Mouse (Mus musculus): ENCODE results near the gene Gpc6.
"Not testable (repeated sequence)": the region's sequence is repeated elsewhere in the genome, so short reads cannot be mapped to it uniquely, and the experiment has no call there.

The Gpc6 gene

GRCm38 (mm10) chr14:117384096-117384770 is 459.1 kb downstream of the Gpc6 start:
- DNase-seq: no peak

DNA sequence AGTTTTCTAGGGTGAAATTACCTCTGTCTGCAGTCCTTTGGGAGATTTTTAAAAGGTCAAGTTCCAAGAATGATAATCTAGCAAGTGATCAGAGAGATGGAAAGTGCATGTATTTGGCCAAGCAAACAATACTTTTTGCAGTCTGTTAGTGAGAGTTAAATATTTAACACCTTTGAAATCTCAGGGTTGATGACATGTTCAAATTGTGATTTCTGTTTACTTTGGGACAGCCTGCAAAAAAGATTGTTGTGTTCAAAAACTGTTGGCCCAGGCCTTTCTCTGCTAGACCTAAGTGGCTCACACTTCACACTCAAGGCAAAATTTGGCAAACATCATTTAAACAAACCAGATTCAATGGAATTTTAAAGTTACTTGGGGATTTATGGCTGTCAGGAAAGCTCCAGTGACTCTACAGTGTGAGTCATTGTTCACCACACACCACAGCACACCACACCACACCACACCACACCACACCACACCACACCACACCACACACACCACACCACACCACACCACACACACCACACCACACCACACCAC is 460.7 kb downstream of the Gpc6 start:
- DNase-seq: no peak

GRCm38 (mm10) chr14:117390794-117391320 is 465.7 kb downstream of the Gpc6 start:
- DNase-seq: no peak

DNA sequence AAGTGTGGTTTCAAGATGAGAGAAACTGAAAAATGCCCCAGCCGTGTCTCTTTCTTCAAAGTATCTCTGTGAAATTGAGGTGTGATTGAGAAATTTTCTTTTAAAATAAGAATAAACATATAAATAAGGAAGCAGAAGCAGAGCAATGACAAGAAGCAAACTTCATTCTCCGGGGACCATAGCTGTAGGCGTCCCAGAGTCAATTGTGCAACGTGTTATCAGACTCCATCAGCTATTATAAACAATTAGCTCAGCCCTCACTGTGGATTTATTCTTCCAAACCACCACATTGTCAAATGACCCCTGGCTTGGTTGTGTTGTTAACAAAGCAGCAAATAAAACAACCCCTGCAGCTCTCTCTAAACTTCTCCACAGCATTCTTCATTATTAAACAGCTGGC is 466.3 kb downstream of the Gpc6 start:
- no peak for DNase-seq

- no peak for DNase-seq
These were observed 472.1 kb downstream of the Gpc6 start for GRCm38 (mm10) chr14:117397165-117397564.

DNA sequence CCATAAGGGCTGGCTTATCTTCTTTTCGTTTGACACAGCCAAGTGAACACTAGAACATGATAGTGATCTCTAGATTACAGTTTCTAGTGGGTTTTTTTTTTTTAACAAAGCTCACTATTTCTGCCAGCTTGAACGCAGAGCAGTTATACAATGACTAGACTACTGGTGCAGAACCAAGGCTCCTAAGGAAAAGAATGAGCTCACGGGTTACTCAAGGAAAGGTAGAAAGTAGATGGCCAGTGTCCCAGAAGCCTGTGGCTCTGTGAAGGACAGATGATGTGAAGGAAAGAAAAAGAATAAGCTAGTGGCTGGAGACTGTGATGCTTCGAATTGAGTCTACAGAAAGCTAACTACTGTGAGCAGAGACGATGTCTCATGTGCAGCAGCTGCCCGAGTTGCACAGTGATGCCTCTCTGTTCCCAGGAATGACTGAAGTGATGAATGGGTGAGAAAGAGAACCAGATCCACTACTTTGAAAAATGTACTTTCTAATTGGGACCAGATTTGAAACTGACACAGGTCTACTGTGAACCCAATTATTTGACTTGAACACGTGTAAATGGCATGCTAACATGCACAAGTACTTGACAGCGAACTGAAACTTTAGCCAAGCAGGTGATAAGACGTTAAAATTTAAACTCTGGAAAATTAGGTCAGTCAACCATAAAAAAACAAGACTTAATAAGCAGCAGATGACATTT is 482.9 kb downstream of the Gpc6 start:
- no peak for DNase-seq

GRCm38 (mm10) chr14:117408525-117408835 is 483.4 kb downstream of the Gpc6 start:
- no peak for DNase-seq

GRCm38 (mm10) chr14:117409778-117410177 is 484.7 kb downstream of the Gpc6 start:
- no peak for DNase-seq

DNA sequence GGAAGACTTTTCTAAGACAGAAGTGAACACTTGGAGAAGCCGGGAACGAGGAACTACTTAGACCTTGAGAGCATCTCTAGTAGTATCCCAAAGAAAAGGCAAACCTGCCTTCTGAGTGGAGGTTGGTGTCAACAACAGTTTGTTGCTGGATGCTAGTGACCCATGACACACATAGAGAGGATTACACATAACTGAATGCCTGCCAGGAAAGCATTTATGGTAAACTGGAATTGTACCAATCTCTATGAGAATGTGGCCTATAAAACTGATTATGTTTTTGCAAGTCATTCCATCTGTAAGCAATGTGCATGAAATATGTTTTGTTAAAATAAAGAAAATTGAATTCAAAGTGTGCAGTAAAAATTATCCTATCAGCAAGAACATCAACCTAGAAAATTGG is 485.4 kb downstream of the Gpc6 start:
- DNase-seq: no peak

DNA sequence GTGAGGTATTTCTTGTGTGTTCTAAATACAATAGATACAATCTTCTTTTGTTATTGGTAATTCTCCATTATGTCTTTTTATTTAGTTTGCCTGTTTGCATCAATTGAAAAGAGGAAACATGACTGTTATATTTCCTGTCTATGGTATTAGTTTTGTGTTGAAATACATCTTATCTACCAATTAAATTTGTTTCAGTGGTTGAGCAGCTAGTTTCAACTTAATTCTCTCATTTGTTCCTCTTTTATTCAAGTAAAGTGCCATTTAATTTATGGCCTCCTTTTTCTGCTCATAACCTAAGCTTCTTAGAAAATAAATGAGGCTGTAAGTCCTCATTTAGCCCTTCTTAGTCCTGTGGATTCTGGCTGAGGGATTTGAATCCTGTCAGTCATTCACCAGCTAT is 489.9 kb downstream of the Gpc6 start:
- DNase-seq: no peak

DNA sequence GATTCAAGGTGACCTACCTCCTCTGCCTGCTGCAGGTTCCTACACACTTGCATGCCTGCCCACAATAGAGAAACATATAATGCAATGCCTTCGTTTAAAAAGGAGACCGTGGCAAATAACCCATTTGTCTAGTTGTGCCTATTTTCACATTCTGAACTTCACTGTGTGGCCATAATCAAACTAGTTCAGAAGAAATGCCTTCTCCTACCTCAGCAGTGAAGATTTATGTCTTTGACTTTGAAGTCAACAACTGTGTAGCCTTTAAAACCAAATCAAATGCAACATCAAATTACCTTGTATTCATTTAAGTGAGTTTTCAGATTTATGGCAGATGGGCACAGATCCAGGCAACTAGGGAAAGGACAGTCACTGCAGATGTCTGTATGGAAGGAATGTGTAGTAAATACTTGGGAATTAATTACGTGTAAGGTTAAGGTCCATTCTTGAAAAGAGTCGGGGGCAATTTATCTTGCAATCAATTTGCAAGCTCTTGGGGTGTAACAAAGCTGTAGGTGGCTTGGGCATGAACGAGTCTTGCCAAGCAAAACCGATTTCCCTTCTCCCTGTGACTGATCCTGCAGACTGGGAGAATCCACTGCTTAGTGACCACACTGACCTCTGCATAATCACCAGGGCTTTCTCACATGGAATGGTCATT is 494.6 kb downstream of the Gpc6 start:
- DNase-seq: no peak

DNA sequence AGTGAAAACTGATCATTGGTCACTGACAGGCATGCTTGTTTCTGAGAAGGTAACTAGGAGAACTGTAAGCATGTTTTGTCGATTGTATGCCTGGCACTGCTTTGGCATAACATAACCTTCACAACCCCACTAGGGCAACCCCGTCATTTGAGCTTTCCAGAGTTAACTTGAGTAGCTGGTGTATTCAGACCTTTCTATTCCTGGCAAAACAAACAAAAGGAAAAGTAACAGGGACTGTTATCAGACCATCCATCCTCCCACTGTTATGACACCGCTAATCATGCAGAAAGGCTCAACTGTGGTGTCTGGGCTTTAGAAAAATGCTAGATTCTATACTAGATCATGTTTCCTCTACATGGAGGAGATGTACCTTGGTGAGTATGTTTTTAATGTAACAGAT is 496.1 kb downstream of the Gpc6 start:
- no peak for DNase-seq

DNA sequence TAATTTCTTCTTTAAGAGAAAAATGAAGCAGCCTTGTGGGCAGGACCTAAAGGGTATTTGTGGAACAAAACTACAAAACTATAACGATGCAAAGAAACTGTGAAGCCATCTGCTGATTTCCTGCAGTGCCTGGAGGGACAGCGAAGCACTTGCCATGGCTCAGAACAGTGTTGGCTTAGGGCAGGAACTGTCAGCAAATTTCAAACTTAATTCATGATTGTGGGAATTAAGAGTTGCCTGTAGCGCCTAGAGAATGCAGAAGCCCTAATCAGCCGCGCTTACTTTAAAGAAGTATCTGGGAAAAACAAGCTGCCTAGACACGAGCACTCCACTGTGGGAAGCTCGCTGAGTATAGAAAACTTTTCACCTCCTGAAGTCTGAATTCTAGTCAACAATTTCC is 501.0 kb downstream of the Gpc6 start:
- DNase-seq: no peak

DNA sequence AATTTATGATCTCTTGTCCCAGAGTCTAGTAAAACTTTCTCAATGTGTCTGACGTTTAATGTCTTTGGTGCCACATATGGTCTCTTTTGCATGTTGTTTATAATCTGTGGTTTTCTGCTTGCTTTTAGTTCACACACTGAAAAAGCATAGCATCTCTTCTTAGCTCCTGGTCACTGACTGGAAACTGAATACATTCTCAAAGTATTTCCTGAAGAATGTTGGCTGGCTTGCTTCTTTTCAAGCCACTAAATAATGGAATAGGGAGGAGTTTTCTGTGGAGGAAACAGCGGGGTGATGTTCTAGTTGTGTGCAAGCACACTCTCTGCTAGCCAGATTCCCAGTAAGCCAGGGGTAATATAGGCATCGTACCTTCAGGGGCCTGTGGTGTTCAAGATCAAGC is 502.7 kb downstream of the Gpc6 start:
- no peak for DNase-seq

GRCm38 (mm10) chr14:117435739-117436138 is 510.6 kb downstream of the Gpc6 start:
- DNase-seq: no peak

DNA sequence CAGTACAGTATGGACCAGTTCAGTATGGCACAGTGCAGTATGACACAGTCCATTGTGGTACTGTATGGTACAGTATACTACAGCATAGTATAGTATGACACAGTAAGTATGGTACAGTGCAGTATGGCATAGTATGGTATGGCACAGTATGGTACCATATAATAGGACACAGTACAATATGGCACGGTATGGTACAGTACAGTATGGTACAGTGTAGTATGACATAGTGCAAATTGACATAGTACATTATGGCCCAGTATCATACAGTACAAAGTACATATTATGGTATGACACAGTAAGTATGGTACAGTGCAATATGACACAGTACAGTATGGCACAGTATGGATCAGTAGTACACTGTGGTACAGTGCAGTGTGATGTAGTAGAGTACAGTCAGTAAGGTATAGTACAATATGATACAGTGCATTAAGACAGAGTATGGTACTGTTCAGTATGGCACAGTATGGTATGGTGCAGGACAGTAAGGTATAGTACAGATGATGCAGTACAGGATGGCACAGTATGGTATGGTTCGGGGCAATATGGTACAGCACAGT is 521.6 kb downstream of the Gpc6 start:
- DNase-seq: not testable (repeated sequence)

DNA sequence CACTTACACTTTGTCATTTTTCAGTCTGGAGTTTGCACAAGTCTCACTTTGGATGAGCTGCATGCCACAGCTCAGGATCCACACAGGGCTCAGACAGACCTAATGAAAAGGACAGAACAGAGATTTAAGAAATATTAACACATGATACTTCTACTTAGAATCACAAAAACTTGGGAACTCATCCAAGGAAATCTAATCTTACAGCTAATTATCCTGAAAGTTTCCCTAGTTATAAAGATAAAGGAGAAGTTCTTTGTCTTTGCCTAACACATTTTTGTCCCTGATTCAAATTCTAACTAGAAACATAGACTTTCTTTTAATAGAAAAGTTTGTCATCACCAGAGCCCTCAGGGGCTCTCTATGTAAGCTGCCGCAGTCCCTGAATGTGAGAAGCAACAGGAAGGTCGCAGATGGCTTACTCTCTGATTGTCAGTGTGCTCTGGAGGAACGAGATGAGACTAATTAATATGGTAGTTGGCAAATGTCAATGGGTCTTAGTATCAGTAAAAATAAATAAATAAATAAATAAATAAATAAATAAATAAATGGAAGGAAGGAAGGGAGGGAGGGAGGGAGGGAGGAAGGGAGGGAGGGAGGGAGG is 526.4 kb downstream of the Gpc6 start:
- DNase-seq: no peak

DNA sequence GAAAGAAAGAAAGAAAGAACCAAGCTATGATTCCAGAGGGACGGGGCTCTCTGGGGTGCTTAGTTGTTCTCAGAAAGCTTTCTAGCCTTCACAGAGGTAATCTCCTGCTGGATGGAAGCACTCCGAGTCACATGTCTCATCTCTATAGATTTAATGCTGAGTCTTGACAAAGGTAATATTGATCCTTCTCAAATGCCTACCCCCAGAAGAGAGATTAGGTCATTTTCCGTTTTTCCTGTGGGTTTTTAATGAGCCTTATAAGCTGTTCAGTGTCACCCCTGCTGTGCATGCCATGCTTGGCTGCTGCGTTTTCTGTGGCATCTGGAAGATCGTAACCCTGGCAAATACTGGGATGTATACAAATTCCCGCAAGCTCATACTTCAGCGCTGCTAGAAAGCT is 527.0 kb downstream of the Gpc6 start:
- DNase-seq: no peak

DNA sequence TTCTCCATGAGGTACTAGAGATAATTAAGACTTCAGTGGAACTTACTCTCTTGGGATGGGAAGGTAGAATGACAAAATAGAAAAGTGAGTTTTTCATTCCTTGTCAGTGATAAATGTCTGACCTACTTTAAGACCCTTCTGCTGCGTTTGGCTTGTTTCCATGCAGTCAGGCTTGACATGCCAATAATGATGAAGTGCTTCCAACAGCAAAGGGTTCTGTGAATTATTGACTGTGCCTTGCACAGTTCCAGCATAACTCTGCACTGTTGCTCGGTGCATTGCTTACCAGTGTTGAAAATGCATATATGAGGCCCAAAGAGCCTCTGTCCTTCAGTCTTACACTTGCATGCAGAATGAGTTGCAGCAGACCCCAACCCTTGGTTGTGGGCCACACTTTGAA is 548.3 kb downstream of the Gpc6 start:
- DNase-seq: no peak

GRCm38 (mm10) chr14:117478879-117479278 is 553.8 kb downstream of the Gpc6 start:
- DNase-seq: no peak

GRCm38 (mm10) chr14:117487161-117487754 is 562.1 kb downstream of the Gpc6 start:
- no peak for DNase-seq

- DNase-seq: no peak
These were observed 565.4 kb downstream of the Gpc6 start for GRCm38 (mm10) chr14:117490469-117490868.

DNA sequence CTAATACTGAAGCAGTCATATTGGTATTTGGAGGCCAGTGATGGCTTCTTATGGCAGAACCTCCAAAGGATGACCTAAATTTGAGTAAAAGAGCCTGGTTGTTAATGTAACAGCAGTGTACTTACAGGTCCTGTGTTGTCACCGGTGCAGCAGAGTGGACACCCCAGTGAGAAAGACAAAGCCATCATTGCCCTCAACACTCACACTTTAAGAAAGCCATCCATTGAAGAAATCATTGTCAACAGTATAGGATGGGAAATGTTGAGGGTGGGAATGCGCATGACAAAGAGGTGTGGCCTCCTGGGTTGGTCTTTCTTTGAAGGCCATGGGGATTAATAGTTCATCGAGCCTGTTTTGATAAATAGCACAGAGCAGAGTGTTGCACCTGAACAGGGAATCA is 570.0 kb downstream of the Gpc6 start:
- no peak for DNase-seq

All from thymus, postnatal 4 days (tissue).